Mouse (Mus musculus): ENCODE measurements around the gene Obox7. TPM values are rescaled to one million over a fixed set of nuclear protein-coding genes. Genes with fewer than 3 reads are reported as not detected.
"Not testable (repeated sequence)": the region's sequence is repeated elsewhere in the genome, so short reads cannot be mapped to it uniquely, and the experiment has no call there.

The Obox7 gene
- not detected for polyA plus RNA-seq (2012; fragmentation: generic; extraction: Trizol)
- long read RNA-seq, experiment 1: 0 reads
- long read RNA-seq, experiment 2: 0 reads

GRCm38 (mm10) chr7:14659196-14659595 lies at the start of gene Obox7:
Obox7 (plus strand) TSS chr7:14659496.
- not testable (repeated sequence) for H3K4me3 ChIP-seq (ENCODE audit: insufficient read depth, poor library complexity, severe bottlenecking); H3K36me3 ChIP-seq (ENCODE audit: control insufficient read depth, insufficient read depth); H3K79me3 ChIP-seq (ENCODE audit: low read depth); H3K27me3 ChIP-seq (ENCODE audit: control insufficient read depth, insufficient read depth, insufficient read length); H3ac ChIP-seq (ENCODE audit: control insufficient read depth, insufficient read length, low read depth); H3K79me2 ChIP-seq (ENCODE audit: control insufficient read depth, insufficient read depth)

GRCm38 (mm10) chr7:14622556-14623542 lies 36.4 kb upstream of the Obox7 start:
- H3K79me3 ChIP-seq (ENCODE audit: low read depth); H3K27me3 ChIP-seq (ENCODE audit: control insufficient read depth, insufficient read depth, insufficient read length); H3K36me3 ChIP-seq (ENCODE audit: control insufficient read depth, insufficient read depth); H3K79me2 ChIP-seq (ENCODE audit: control insufficient read depth, insufficient read depth); H3ac ChIP-seq (ENCODE audit: control insufficient read depth, insufficient read length, low read depth); H3K4me3 ChIP-seq (ENCODE audit: insufficient read depth, poor library complexity, severe bottlenecking): not testable (repeated sequence)

Other genes starting within 250 kb of the Obox7 start
- gene Sult2a8, start 212.7 kb upstream of the Obox7 start, polyA plus RNA-seq (2012; fragmentation: generic; extraction: Trizol): not detected
- gene Sult2a7, start 165.3 kb upstream of the Obox7 start, polyA plus RNA-seq (2012; fragmentation: generic; extraction: Trizol): not detected
- gene Vmn1r90, start 96.0 kb upstream of the Obox7 start, polyA plus RNA-seq (2012; fragmentation: generic; extraction: Trizol): not detected

Measured in C2C12 (cell line).